Mouse (Mus musculus): Measurements from ENCODE around the gene Olfr806.

DNA sequence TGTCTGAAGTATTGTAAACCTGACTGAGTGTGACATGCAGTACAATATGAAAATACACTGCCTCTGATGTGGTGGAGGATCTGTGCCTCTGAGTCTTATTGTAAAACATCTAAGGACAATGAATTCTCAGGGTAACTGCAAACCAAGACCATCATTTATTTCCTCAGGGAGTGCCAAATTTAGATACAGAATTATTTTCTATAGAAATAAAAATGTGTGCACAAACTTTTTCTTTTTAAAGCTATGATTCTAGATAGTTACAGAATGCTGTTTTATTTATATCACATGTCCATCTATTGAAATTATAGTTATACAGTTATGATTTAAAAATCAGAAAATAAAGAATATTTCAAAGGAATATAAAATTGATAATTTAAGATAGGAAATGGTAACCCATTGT, at the start of gene Olfr806:
- no peak for TF ChIP-seq GATA1 (IDR thresholded peaks at IDR 0.05; ENCODE audit: low read length)
- no peak for TF ChIP-seq TAL1 (IDR thresholded peaks at IDR 0.05; ENCODE audit: low read length)

Measured in erythroblast, embryonic 14.5 days (primary cell).